Mouse (Mus musculus) G1E-ER4 (cell line): ENCODE data around the gene Pts. TPM values are rescaled to one million over a fixed set of nuclear protein-coding genes. Genes with fewer than 3 reads are reported as not detected.

Source experiments
- GATA1 ChIP-seq: IDR thresholded peaks from one replicate; pipeline ENCODE4 v1.8.0; 2012; ENCODE audit warnings: low read length, inconsistent platforms
- polyA plus RNA-seq: library from polyadenylated mRNA; stranded (reverse); fragments of >175 nt; gene quantifications from 2 replicates; pipeline ENCODE4 v1.2.3, GENCODE M21; 2012

The Pts gene
- polyA plus RNA-seq, 1 experiment, result 6.6 TPM

DNA sequence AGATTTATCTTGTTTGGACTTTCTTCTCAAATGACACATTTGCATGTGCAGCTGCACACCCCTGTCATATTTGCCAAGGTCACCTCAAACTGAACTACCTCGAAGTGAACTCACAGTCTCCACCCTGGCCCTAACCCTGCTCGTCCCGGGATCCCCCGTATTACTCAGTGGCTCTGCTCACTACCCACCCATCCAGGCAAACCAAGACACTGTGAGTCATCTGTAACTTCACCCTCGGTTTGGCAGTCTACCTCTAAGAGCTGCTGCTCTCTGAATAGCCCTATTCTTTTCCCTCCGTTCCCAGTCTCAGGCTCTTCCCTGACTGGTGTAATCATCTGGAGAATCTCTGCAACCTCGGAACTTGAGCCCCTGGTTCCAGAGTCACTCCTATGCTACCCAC, 51.9 kb downstream of the Pts start:
- TF ChIP-seq GATA1, result no peak

DNA sequence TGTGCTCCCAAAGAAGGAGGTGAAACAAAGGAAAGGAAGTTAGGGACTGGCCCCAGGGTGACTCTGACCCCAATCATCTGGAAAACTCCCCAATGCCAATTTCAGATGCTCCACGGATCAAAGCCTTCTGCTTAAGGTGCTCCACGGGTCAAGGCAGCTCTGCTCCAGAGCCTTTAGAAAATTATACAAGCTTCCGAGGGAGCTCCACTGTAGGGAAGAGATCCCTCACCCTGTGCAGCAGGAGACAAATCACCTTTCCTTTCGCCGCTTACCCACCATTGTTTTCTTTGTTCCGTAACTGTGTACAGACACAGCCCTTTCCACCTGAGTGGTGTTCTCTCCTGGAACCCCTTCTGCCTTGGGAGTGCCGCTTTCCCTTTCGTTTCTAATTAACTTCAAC, 52.8 kb downstream of the Pts start:
- TF ChIP-seq GATA1, result no peak

GRCm38 (mm10) chr9:50475318-50475717, 53.2 kb downstream of the Pts start:
- TF ChIP-seq GATA1, result no peak

Other genes with a start within 250 kb of the Pts start
- gene Rpl10-ps3, start 183.8 kb downstream of the Pts start, polyA plus RNA-seq, result 14.2 and 24.7 TPM in 2 replicates
- not detected in 2 replicates for gene Plet1, start 34.2 kb downstream of the Pts start, polyA plus RNA-seq
- not detected in 2 replicates for gene Il18, start 26.1 kb upstream of the Pts start, polyA plus RNA-seq
- not detected in 2 replicates for gene Bco2, start 26.5 kb upstream of the Pts start, polyA plus RNA-seq
- gene Tex12, start 32.6 kb upstream of the Pts start, polyA plus RNA-seq, result not detected in 2 replicates
- 15.5 and 45.5 TPM in 2 replicates for gene Sdhd, start 75.1 kb upstream of the Pts start, polyA plus RNA-seq
- gene Timm8b, start 75.2 kb upstream of the Pts start, polyA plus RNA-seq, result 13.3 and 21.0 TPM in 2 replicates
- gene Pih1d2, start 88.6 kb upstream of the Pts start, polyA plus RNA-seq, result 0.29 and 0.44 TPM in 2 replicates
- 9.5 and 11.1 TPM in 2 replicates for gene Nkapd1, start 88.7 kb upstream of the Pts start, polyA plus RNA-seq
- gene Dlat, start 131.1 kb upstream of the Pts start, polyA plus RNA-seq, result 48.6 and 57.7 TPM in 2 replicates
- gene Dixdc1, start 210.8 kb upstream of the Pts start, polyA plus RNA-seq, result not detected in 2 replicates
- gene 2310030G06Rik, start 217.8 kb upstream of the Pts start, polyA plus RNA-seq, result not detected in 2 replicates
- not detected in 2 replicates for gene Cryab, start 222.6 kb upstream of the Pts start, polyA plus RNA-seq
- gene Hspb2, start 223.6 kb upstream of the Pts start, polyA plus RNA-seq, result not detected in 2 replicates
- gene Fdxacb1, start 239.5 kb upstream of the Pts start, polyA plus RNA-seq, result 1.9 and 2.1 TPM in 2 replicates
- 12.5 and 18.0 TPM in 2 replicates for gene Alg9, start 246.3 kb upstream of the Pts start, polyA plus RNA-seq
- 1.2 and 1.4 TPM in 2 replicates for gene 1110032A03Rik, start 246.8 kb upstream of the Pts start, polyA plus RNA-seq